Mouse (Mus musculus) fibroblast of lung, adult 2 months (primary cell): ENCODE data around the gene Trak1.
"Not testable (repeated sequence)": the region's sequence is repeated elsewhere in the genome, so short reads cannot be mapped to it uniquely, and the experiment has no call there.

ENCODE experiments used
- DNase-seq: peaks from one replicate; pipeline ENCODE4 v3.0.0-alpha.2; 2011; ENCODE audit warnings: low read depth

Trak1 gene

GRCm38 (mm10) chr9:121319323-121319966, 22.1 kb downstream of the Trak1 start:
- DNase-seq: no peak

- no peak for DNase-seq
These were observed 23.1 kb downstream of the Trak1 start for GRCm38 (mm10) chr9:121320433-121320832.

GRCm38 (mm10) chr9:121321118-121321517, 23.8 kb downstream of the Trak1 start:
- no peak for DNase-seq

- no peak for DNase-seq
These were observed 24.7 kb downstream of the Trak1 start for GRCm38 (mm10) chr9:121322034-121322433.

GRCm38 (mm10) chr9:121328342-121328741, 31.0 kb downstream of the Trak1 start:
- not testable (repeated sequence) for DNase-seq

GRCm38 (mm10) chr9:121329181-121329580, 31.9 kb downstream of the Trak1 start:
- no peak for DNase-seq

- DNase-seq: no peak
These were observed 32.8 kb downstream of the Trak1 start for GRCm38 (mm10) chr9:121330065-121330464.

- DNase-seq: no peak
These were observed 34.1 kb downstream of the Trak1 start for GRCm38 (mm10) chr9:121331438-121331837.

- peak; percentile 68 for DNase-seq
These were observed 34.8 kb downstream of the Trak1 start for GRCm38 (mm10) chr9:121331878-121332630.

GRCm38 (mm10) chr9:121333559-121333958, 36.3 kb downstream of the Trak1 start:
- DNase-seq: no peak

- no peak for DNase-seq
These were observed 37.1 kb downstream of the Trak1 start for GRCm38 (mm10) chr9:121334311-121334851.

GRCm38 (mm10) chr9:121335568-121335967, 38.3 kb downstream of the Trak1 start:
- no peak for DNase-seq

- DNase-seq: no peak
These were observed 39.1 kb downstream of the Trak1 start for GRCm38 (mm10) chr9:121336324-121336946.

- DNase-seq: peak; percentile 63
These were observed 40.1 kb downstream of the Trak1 start for GRCm38 (mm10) chr9:121337216-121337937.

GRCm38 (mm10) chr9:121337938-121338289, 40.6 kb downstream of the Trak1 start:
- DNase-seq: no peak

GRCm38 (mm10) chr9:121341832-121342231, 44.5 kb downstream of the Trak1 start:
- no peak for DNase-seq

GRCm38 (mm10) chr9:121342510-121343110, 45.3 kb downstream of the Trak1 start:
- no peak for DNase-seq

GRCm38 (mm10) chr9:121343122-121343876, 46.0 kb downstream of the Trak1 start:
- DNase-seq: no peak

- DNase-seq: no peak
These were observed 47.0 kb downstream of the Trak1 start for GRCm38 (mm10) chr9:121344344-121344743.

- DNase-seq: no peak
These were observed 48.3 kb downstream of the Trak1 start for GRCm38 (mm10) chr9:121345427-121346130.
